Mouse (Mus musculus): ENCODE data around the gene Ap5s1. TPM values are rescaled to one million over a fixed set of nuclear protein-coding genes. Genes with fewer than 3 reads are reported as not detected.

Gene Ap5s1
- polyA plus RNA-seq, 1 experiment from 2014 or later = 27.2 TPM

DNA sequence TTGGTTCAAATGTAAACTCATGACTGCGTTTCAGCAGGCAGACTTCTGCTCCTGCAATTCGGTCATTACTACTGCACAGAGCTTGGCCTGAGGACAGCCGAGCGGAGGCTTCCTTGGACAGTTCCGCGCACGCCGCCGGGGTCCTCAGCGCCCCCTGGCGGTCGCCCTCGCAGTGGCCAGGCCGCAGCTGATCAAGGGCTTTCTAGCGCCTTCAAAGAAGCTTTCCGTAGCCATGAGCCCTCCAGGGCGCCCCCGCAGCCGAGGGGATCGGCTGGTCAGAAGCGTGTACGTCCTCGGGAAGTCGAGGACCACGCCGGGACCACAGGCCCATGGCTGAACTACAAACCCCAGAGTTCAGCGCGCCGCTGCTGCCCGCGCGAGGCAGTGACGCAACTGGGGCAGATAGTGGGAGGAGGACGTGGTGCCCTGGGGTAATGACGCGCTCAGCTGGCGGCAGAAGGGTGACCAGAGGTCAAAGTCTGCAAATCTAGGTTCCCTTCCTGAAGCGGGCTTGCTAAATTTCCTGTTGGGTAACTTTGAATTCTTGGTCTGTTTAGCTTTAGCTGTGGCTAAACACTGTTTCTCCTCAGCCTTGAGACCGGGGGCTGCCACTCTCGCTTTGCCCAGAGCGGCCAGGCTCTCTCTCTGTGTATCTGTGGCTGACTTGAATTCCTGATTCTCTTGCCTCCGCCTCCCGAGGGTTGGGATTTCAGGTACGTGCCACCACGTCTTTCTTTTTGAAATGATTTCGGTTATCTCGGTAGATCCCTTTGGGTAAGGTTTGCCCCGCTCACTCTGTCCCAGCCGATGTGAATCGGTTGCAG is 3.3 kb downstream of the Ap5s1 start:
- 1% methylated on average over 50 of the region's 50 CpGs for whole genome bisulfite sequencing
- Histone ChIP-seq H3K4me3 (ENCODE audit: low read length) (peak overlapping the region; percentile 70), H3K4me1 (ENCODE audit: control insufficient read depth, insufficient read depth, low read length) (peaks cover 19% of the 10 kb centered on the region), H3K4me2 (ENCODE audit: low read depth, low read length) (peak overlapping the region; percentile 63), H3K9me3 (ENCODE audit: control insufficient read depth, low read length) (no peaks in the 10 kb centered on the region), H3K36me3 (ENCODE audit: control insufficient read depth, insufficient read depth, low read length) (peaks cover 6% of the 10 kb centered on the region), H3K9ac (ENCODE audit: low read depth, low read length) (peak overlapping the region; percentile 83), H3K27me3 (replicated peaks; ENCODE audit: control insufficient read depth, insufficient read depth, low read length) (no peaks in the 10 kb centered on the region), H3K27ac (ENCODE audit: low read length) (peak overlapping the region; percentile 85)
- peak; percentile 96 for ATAC-seq

DNA sequence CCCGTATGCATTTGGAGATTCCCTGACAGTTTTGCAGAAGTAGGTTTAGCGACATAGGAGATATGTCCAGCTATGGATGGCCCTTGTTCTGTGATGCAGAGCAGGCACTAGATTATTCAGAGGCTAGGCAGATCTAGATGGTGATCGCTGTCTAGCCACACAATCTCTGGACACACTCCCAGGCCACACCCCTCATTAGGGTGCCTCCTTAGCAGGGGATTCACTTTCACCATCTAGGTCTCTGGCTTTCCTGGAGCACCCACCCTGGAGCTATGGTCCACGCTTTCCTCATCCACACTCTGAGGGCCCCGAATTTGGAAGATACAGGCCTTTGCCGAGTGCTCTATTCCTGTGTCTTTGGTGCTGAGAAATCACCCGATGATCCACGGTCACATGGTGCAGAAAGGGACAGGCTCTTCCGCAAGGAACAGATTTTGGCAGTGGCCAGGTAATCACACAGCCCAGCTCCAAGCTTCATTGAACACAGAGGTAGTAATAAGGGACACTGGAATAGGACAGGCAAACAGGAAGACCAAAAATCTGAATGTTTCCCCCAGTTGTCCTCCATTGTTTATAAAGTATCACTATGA is 4.2 kb downstream of the Ap5s1 start:
- peak overlapping the region; percentile 83 for H3K9ac ChIP-seq (ENCODE audit: low read depth, low read length)
- ATAC-seq = no peak
- no peaks in the 10 kb centered on the region for H3K9me3 ChIP-seq (ENCODE audit: control insufficient read depth, low read length)
- peak overlapping the region; percentile 63 for H3K4me2 ChIP-seq (ENCODE audit: low read depth, low read length)
- WGBS = 62% methylated on average over 9 of the region's 9 CpGs
- H3K27me3 ChIP-seq (replicated peaks; ENCODE audit: control insufficient read depth, insufficient read depth, low read length) = no peaks in the 10 kb centered on the region
- H3K36me3 ChIP-seq (ENCODE audit: control insufficient read depth, insufficient read depth, low read length) = peaks cover 6% of the 10 kb centered on the region
- peaks cover 18% of the 10 kb centered on the region for H3K4me1 ChIP-seq (ENCODE audit: control insufficient read depth, insufficient read depth, low read length)
- peak overlapping the region; percentile 85 for H3K27ac ChIP-seq (ENCODE audit: low read length)
- peak overlapping the region; percentile 70 for H3K4me3 ChIP-seq (ENCODE audit: low read length)

- peak overlapping the region; percentile 18; the same call in 1 of the 2 replicates for H3K27ac ChIP-seq (ENCODE audit: low read length)
- H3K36me3 ChIP-seq (ENCODE audit: control insufficient read depth, insufficient read depth, low read length) = peaks cover 6% of the 10 kb centered on the region
- H3K4me2 ChIP-seq (ENCODE audit: low read depth, low read length) = no peak overlapping the region
- H3K4me3 ChIP-seq (ENCODE audit: low read length) = no peak overlapping the region
- WGBS = 75% methylated on average over 7 of the region's 7 CpGs
- H3K4me1 ChIP-seq (ENCODE audit: control insufficient read depth, insufficient read depth, low read length) = peaks cover 18% of the 10 kb centered on the region
- ATAC-seq = no peak
- H3K9me3 ChIP-seq (ENCODE audit: control insufficient read depth, low read length) = no peaks in the 10 kb centered on the region
- no peaks in the 10 kb centered on the region for H3K27me3 ChIP-seq (replicated peaks; ENCODE audit: control insufficient read depth, insufficient read depth, low read length)
- H3K9ac ChIP-seq (ENCODE audit: low read depth, low read length) = no peak overlapping the region
Measured at GRCm38 (mm10) chr2:131213773-131214172, 6.9 kb downstream of the Ap5s1 start.

- WGBS = 73% methylated on average over 7 of the region's 7 CpGs
- no peak overlapping the region for H3K4me2 ChIP-seq (ENCODE audit: low read depth, low read length)
- no peak overlapping the region for H3K4me3 ChIP-seq (ENCODE audit: low read length)
- H3K27ac ChIP-seq (ENCODE audit: low read length) = peak overlapping the region; percentile 15; the same call in 1 of the 2 replicates
- H3K9me3 ChIP-seq (ENCODE audit: control insufficient read depth, low read length) = no peaks in the 10 kb centered on the region
- ATAC-seq = peak; percentile 35
- peaks cover 6% of the 10 kb centered on the region for H3K36me3 ChIP-seq (ENCODE audit: control insufficient read depth, insufficient read depth, low read length)
- H3K9ac ChIP-seq (ENCODE audit: low read depth, low read length) = no peak overlapping the region
- peaks cover 6% of the 10 kb centered on the region for H3K4me1 ChIP-seq (ENCODE audit: control insufficient read depth, insufficient read depth, low read length)
- no peaks in the 10 kb centered on the region for H3K27me3 ChIP-seq (replicated peaks; ENCODE audit: control insufficient read depth, insufficient read depth, low read length)
Measured at GRCm38 (mm10) chr2:131215941-131216858, 9.3 kb downstream of the Ap5s1 start.

- no peaks in the 10 kb centered on the region for H3K27me3 ChIP-seq (replicated peaks; ENCODE audit: control insufficient read depth, insufficient read depth, low read length)
- H3K27ac ChIP-seq (ENCODE audit: low read length) = no peak overlapping the region
- H3K4me1 ChIP-seq (ENCODE audit: control insufficient read depth, insufficient read depth, low read length) = peaks cover 6% of the 10 kb centered on the region; the same call in 1 of the 2 replicates
Measured at GRCm38 (mm10) chr2:131220030-131220429, 13.2 kb downstream of the Ap5s1 start.

GRCm38 (mm10) chr2:131221853-131222515 is 15.1 kb downstream of the Ap5s1 start:
- H3K9ac ChIP-seq (ENCODE audit: low read depth, low read length) = no peak overlapping the region
- no peak overlapping the region for H3K4me2 ChIP-seq (ENCODE audit: low read depth, low read length)
- H3K36me3 ChIP-seq (ENCODE audit: control insufficient read depth, insufficient read depth, low read length) = no peaks in the 10 kb centered on the region
- ATAC-seq = peak; percentile 82
- peak overlapping the region; percentile 78 for H3K27ac ChIP-seq (ENCODE audit: low read length)
- H3K4me3 ChIP-seq (ENCODE audit: low read length) = no peak overlapping the region
- H3K4me1 ChIP-seq (ENCODE audit: control insufficient read depth, insufficient read depth, low read length) = peaks cover 6% of the 10 kb centered on the region; the same call in 1 of the 2 replicates
- H3K27me3 ChIP-seq (replicated peaks; ENCODE audit: control insufficient read depth, insufficient read depth, low read length) = no peaks in the 10 kb centered on the region
- WGBS = 51% methylated on average over 3 of the region's 3 CpGs
- no peaks in the 10 kb centered on the region for H3K9me3 ChIP-seq (ENCODE audit: control insufficient read depth, low read length)

More at GRCm38 (mm10) chr2:131220030-131220429, 13.2 kb downstream of the Ap5s1 start:
- Histone ChIP-seq H3K9me3 (ENCODE audit: control insufficient read depth, low read length) (no peaks in the 10 kb centered on the region), H3K36me3 (ENCODE audit: control insufficient read depth, insufficient read depth, low read length) (no peaks in the 10 kb centered on the region), H3K9ac (ENCODE audit: low read depth, low read length) (no peak overlapping the region), H3K4me2 (ENCODE audit: low read depth, low read length) (no peak overlapping the region), H3K4me3 (ENCODE audit: low read length) (no peak overlapping the region)
- ATAC-seq = no peak
- WGBS = 64% methylated on average over 4 of the region's 4 CpGs

- peak; percentile 35; the same call in 1 of the 2 replicates for ATAC-seq
- 41% methylated on average over 5 of the region's 5 CpGs for WGBS
- Histone ChIP-seq H3K4me2 (ENCODE audit: low read depth, low read length) (no peak overlapping the region), H3K36me3 (ENCODE audit: control insufficient read depth, insufficient read depth, low read length) (no peaks in the 10 kb centered on the region), H3K27me3 (replicated peaks; ENCODE audit: control insufficient read depth, insufficient read depth, low read length) (no peaks in the 10 kb centered on the region), H3K9me3 (ENCODE audit: control insufficient read depth, low read length) (no peaks in the 10 kb centered on the region), H3K4me1 (ENCODE audit: control insufficient read depth, insufficient read depth, low read length) (peaks cover 6% of the 10 kb centered on the region; the same call in 1 of the 2 replicates), H3K4me3 (ENCODE audit: low read length) (no peak overlapping the region), H3K9ac (ENCODE audit: low read depth, low read length) (0 out of 2 replicates have a peak overlapping the region, but pooled peaks have one; percentile 16), H3K27ac (ENCODE audit: low read length) (peak overlapping the region; percentile 78)
Measured at GRCm38 (mm10) chr2:131222562-131222961, 15.7 kb downstream of the Ap5s1 start.

DNA sequence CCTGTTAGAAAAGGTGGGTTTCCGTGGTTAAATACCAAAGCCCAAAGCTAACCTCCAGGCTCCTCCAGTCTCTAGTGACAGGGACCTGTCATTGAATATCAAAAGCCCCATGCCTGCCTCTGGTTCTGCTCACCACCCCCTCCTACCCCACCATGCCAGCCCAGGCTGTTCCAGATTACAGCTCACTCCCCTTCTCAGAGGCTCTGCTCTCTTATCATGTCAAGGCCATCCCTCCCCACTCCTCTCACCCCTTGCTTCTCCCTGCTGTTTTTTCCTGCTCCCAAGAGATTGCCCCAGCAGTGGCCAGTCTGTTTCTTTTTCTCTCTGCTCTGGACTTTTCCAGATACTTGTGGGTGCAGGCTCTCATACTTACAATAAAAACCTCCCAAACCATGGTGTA is 16.7 kb downstream of the Ap5s1 start:
- no peak overlapping the region for H3K4me2 ChIP-seq (ENCODE audit: low read depth, low read length)
- H3K9me3 ChIP-seq (ENCODE audit: control insufficient read depth, low read length) = no peaks in the 10 kb centered on the region
- H3K4me3 ChIP-seq (ENCODE audit: low read length) = no peak overlapping the region
- no peak overlapping the region for H3K9ac ChIP-seq (ENCODE audit: low read depth, low read length)
- H3K36me3 ChIP-seq (ENCODE audit: control insufficient read depth, insufficient read depth, low read length) = no peaks in the 10 kb centered on the region
- no peaks in the 10 kb centered on the region for H3K27me3 ChIP-seq (replicated peaks; ENCODE audit: control insufficient read depth, insufficient read depth, low read length)
- no peak overlapping the region for H3K27ac ChIP-seq (ENCODE audit: low read length)
- 0 out of 2 replicates have a peak, but pooled peaks have one; percentile 22 for ATAC-seq
- 67% methylated on average over 1 of the region's 1 CpGs for WGBS
- H3K4me1 ChIP-seq (ENCODE audit: control insufficient read depth, insufficient read depth, low read length) = peaks cover 6% of the 10 kb centered on the region; the same call in 1 of the 2 replicates

Measured in intestine, embryonic 16.5 days (tissue).